Mouse (Mus musculus) bone marrow, adult 2 months (tissue): ENCODE measurements around the gene Jpt1. TPM values are rescaled to one million over a fixed set of nuclear protein-coding genes. Genes with fewer than 3 reads are reported as not detected.

Source experiments
- H3K27ac ChIP-seq: fragments of 200-500 bp; 2 replicates; pipeline ENCODE4 v1.5.1; 2012; ENCODE audit warnings: low read depth, mild to moderate bottlenecking, control low read depth, inconsistent platforms, low read length; ENCODE audit not compliant: control insufficient read depth, poor library complexity, insufficient read depth
- H3K4me1 ChIP-seq: fragments of 200-500 bp; 2 replicates; pipeline ENCODE4 v1.6.1; 2011; ENCODE audit warnings: low read length; ENCODE audit not compliant: control insufficient read depth, insufficient read depth
- H3K4me3 ChIP-seq: fragments of 200-500 bp; replicated peaks from 2 replicates; pipeline ENCODE3; 2011; ENCODE audit warnings: mild to moderate bottlenecking, low read depth, low read length, control low read depth; ENCODE audit not compliant: control insufficient read depth
- CTCF ChIP-seq: fragments of 200-500 bp; IDR thresholded peaks from 2 replicates; pipeline ENCODE4 v1.5.1; 2011; ENCODE audit warnings: low read length, control low read depth; ENCODE audit not compliant: control insufficient read depth, insufficient read depth
- POLR2A ChIP-seq: fragments of 200-500 bp; IDR thresholded peaks from 2 replicates; pipeline ENCODE4 v1.6.1; 2011; ENCODE audit warnings: low read depth, mild to moderate bottlenecking, control low read depth, low read length, borderline replicate concordance; ENCODE audit not compliant: control insufficient read depth
- WGBS: fragments of 180-500 bp; shearing (Covaris S2); methylation state at CpG from one replicate; pipeline ENCODE4 v1.1.7; 2018; 5-methylcytosine and 5-hydroxymethylcytosine counted together
- polyA plus RNA-seq: library from polyadenylated mRNA; stranded (reverse); fragments of >200 nt; gene quantifications from 2 replicates; pipeline ENCODE4 v1.2.4, GENCODE M21; 2011; ENCODE audit warnings: low replicate concordance; ENCODE audit not compliant: missing spikeins, insufficient read depth, insufficient read length

Jpt1 gene
- polyA plus RNA-seq, 1 experiment: 149 TPM

GRCm38 (mm10) chr11:115448998-115449397, 65.2 kb downstream of the Jpt1 start:
- Histone ChIP-seq H3K27ac (no peak overlapping the region), H3K4me1 (no peaks in the 10 kb centered on the region), H3K4me3 (no peak overlapping the region)
- WGBS: 82% methylated on average over 7 of the region's 7 CpGs
- no peak for TF ChIP-seq CTCF
- TF ChIP-seq POLR2A: no peak

DNA sequence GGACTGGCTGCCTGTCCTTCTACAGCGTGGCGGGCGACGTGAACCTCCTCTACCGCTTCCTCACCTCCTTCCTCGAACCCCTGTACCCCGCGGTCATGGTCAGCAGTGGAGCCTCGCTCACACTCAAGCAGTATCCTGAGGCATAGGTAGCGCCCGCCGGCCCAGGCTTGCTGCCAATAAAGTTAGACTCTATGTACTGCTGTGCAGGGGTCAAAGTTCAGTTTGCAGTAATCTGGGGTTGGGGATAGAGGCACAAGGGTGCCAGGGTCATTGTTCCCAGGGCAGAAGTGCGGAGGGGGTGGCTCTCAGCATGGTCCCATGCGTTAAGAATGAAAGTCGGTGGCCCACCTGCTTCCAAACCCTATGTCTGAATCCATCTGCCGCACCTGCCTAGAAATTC, 66.1 kb downstream of the Jpt1 start:
- WGBS: 87% methylated on average over 16 of the region's 16 CpGs
- H3K27ac ChIP-seq: no peak overlapping the region
- no peaks in the 10 kb centered on the region for H3K4me1 ChIP-seq
- H3K4me3 ChIP-seq: no peak overlapping the region
- TF ChIP-seq CTCF (no peak), POLR2A (no peak)

Other genes with a start within 250 kb of the Jpt1 start
- gene Grin2c, start 247.1 kb downstream of the Jpt1 start, polyA plus RNA-seq: not detected in 2 replicates
- gene Fdxr, start 237.3 kb downstream of the Jpt1 start, polyA plus RNA-seq: 9.9 and 21.2 TPM in 2 replicates
- 0.77 and 1.4 TPM in 2 replicates for gene Fads6, start 216.7 kb downstream of the Jpt1 start, polyA plus RNA-seq
- gene Otop2, start 207.2 kb downstream of the Jpt1 start, polyA plus RNA-seq: not detected in 2 replicates
- 0.29 TPM in 1 of 2 replicates, not detected in the other for gene Ush1g, start 192.3 kb downstream of the Jpt1 start, polyA plus RNA-seq
- gene Otop3, start 179.7 kb downstream of the Jpt1 start, polyA plus RNA-seq: not detected in 2 replicates
- gene Hid1, start 146.6 kb downstream of the Jpt1 start, polyA plus RNA-seq: 3.4 and 4.3 TPM in 2 replicates
- 1.4 and 3.1 TPM in 2 replicates for gene Cdr2l, start 132.5 kb downstream of the Jpt1 start, polyA plus RNA-seq
- gene Mrpl58, start 110.6 kb downstream of the Jpt1 start, polyA plus RNA-seq: 31.1 and 51.9 TPM in 2 replicates
- 316 and 521 TPM in 2 replicates for gene Atp5h, start 94.4 kb downstream of the Jpt1 start, polyA plus RNA-seq
- 14.0 and 32.4 TPM in 2 replicates for gene Kctd2, start 94.3 kb downstream of the Jpt1 start, polyA plus RNA-seq
- gene Trim80, start 73.8 kb downstream of the Jpt1 start, polyA plus RNA-seq: not detected in 2 replicates
- gene Slc16a5, start 51.9 kb downstream of the Jpt1 start, polyA plus RNA-seq: 1.8 TPM in 1 of 2 replicates, not detected in the other
- 4.4 and 18.7 TPM in 2 replicates for gene Armc7, start 38.7 kb downstream of the Jpt1 start, polyA plus RNA-seq
- gene Nt5c, start 22.5 kb downstream of the Jpt1 start, polyA plus RNA-seq: 47.5 and 56.4 TPM in 2 replicates
- 188 and 202 TPM in 2 replicates for gene Sumo2, start 21.9 kb upstream of the Jpt1 start, polyA plus RNA-seq
- gene Nup85, start 50.0 kb upstream of the Jpt1 start, polyA plus RNA-seq: 111 and 163 TPM in 2 replicates
- gene Mrps7, start 89.5 kb upstream of the Jpt1 start, polyA plus RNA-seq: 19.3 and 26.7 TPM in 2 replicates
- gene Gga3, start 89.7 kb upstream of the Jpt1 start, polyA plus RNA-seq: 41.5 and 69.6 TPM in 2 replicates
- gene Mif4gd, start 98.6 kb upstream of the Jpt1 start, polyA plus RNA-seq: 65.8 and 86.0 TPM in 2 replicates
- 9.3 and 23.0 TPM in 2 replicates for gene Slc25a19, start 113.9 kb upstream of the Jpt1 start, polyA plus RNA-seq
- 35.9 and 53.6 TPM in 2 replicates for gene Grb2, start 194.2 kb upstream of the Jpt1 start, polyA plus RNA-seq